Mouse (Mus musculus): ENCODE results near the gene Mapk7. TPM values are rescaled to one million over a fixed set of nuclear protein-coding genes. Genes with fewer than 3 reads are reported as not detected.
A peak's percentile ranks its signal among the peaks of the same experiment; 100 is the strongest.

The Mapk7 gene
- polyA plus RNA-seq, 2 experiments = 55.9 to 98.7 TPM

DNA sequence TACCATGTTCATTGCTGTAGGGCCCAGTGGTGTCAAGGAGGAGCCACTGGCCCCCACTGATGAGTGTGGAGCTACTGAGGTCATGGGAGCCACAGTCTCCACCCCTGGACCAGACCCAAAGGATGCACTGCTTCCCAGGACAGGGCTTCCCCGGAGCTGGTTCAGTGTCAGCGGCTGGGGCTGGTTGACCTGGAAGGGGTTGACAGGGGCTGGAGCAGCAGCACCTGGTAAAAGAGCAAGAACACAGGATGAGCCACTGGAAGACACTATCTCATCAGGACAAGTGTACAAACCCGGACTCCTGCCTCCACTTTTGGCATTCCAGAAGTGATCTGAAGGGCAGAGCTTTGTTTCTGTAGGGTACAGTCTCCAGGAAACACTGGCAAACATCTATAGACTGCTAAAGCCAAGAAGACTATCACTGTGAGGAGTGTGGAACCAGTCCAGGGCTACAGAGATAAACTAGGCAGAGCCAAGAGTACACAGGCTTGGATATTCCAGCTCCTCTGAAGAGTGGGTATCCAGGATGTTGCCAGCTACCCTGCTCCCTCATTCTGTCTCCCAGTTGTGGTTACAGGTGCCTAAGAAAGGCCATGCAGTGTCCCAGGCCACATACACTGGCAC, 25.4 kb upstream of the Mapk7 start:
- TF ChIP-seq POLR2A (IDR thresholded peaks at IDR 0.05; ENCODE audit: borderline replicate concordance, extremely low read depth, insufficient read depth, insufficient read length) = no peak
- H3K27me3 ChIP-seq (ENCODE audit: control insufficient read depth, insufficient read depth, low read length) = no peaks in the 10 kb centered on the region
- no peak overlapping the region for H3K9ac ChIP-seq (ENCODE audit: low read depth, low read length, severe bottlenecking)
- H3K36me3 ChIP-seq (ENCODE audit: control insufficient read depth, insufficient read depth, low read length) = peaks cover 69% of the 10 kb centered on the region
- no peak overlapping the region for H3K27ac ChIP-seq (replicated peaks; ENCODE audit: low read depth, low read length)
- no peaks in the 10 kb centered on the region for H3K4me1 ChIP-seq (ENCODE audit: control insufficient read depth, insufficient read depth, low read length)
- no peak for ATAC-seq (ENCODE audit: low FRiP score, low read depth)
- H3K4me2 ChIP-seq (replicated peaks; ENCODE audit: low read depth, low read length, severe bottlenecking) = no peak overlapping the region
- H3K9me3 ChIP-seq (ENCODE audit: control insufficient read depth, low read length) = no peaks in the 10 kb centered on the region
- 92% methylated on average over 3 of the region's 3 CpGs for WGBS
- H3K4me3 ChIP-seq (replicated peaks; ENCODE audit: low read length) = no peak overlapping the region
- DNase-seq (ENCODE audit: low spot score) = no peak

DNA sequence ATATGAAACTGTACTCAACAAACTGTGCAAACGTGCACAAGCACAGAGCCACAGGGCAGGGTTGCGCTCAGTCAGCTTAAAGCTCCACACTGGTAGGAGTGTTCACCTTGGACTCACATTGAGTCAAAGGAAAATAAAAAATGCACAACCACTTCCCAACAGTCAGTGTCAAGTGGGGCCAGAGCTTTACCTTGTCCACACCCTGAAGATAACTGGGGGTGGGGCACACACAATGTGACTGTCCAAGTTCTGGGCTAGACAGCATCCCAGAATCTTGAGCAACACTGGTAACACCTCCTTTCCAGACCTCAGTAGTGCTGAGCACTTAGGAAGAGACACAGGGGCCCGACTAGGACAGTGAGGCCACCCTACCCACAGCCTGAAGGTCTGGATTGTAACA, 24.7 kb upstream of the Mapk7 start:
- no peak for TF ChIP-seq POLR2A (IDR thresholded peaks at IDR 0.05; ENCODE audit: borderline replicate concordance, extremely low read depth, insufficient read depth, insufficient read length)
- Histone ChIP-seq H3K27ac (replicated peaks; ENCODE audit: low read depth, low read length) (no peak overlapping the region), H3K27me3 (ENCODE audit: control insufficient read depth, insufficient read depth, low read length) (no peaks in the 10 kb centered on the region), H3K4me1 (ENCODE audit: control insufficient read depth, insufficient read depth, low read length) (no peaks in the 10 kb centered on the region), H3K9ac (ENCODE audit: low read depth, low read length, severe bottlenecking) (no peak overlapping the region), H3K4me3 (replicated peaks; ENCODE audit: low read length) (no peak overlapping the region), H3K36me3 (ENCODE audit: control insufficient read depth, insufficient read depth, low read length) (peaks cover 70% of the 10 kb centered on the region), H3K4me2 (replicated peaks; ENCODE audit: low read depth, low read length, severe bottlenecking) (no peak overlapping the region), H3K9me3 (ENCODE audit: control insufficient read depth, low read length) (no peaks in the 10 kb centered on the region)
- WGBS = 96% methylated on average over 3 of the region's 3 CpGs
- ATAC-seq (ENCODE audit: low FRiP score, low read depth) (no peak), DNase-seq (ENCODE audit: low spot score) (no peak)

DNA sequence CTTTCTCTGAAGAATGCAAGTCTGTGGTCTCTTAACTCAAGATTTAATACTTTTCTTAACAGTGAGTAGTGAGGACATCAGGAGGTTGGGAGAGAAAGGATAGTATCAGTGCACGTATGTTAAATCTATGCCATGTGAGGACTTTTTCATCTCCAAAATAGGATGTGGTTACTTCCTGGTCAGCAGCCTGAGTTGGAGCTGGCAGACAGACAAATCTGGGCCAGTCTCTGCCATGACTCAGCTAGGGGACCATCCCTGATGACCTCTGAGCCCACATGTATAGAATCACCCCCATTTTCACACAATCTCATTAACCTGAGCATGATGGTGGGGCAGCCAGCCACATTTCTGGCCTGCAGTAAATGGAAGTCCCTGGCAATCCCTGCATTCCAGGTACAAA, 23.8 kb upstream of the Mapk7 start:
- 79% methylated on average over 1 of the region's 1 CpGs for WGBS
- no peak overlapping the region for H3K27ac ChIP-seq (replicated peaks; ENCODE audit: low read depth, low read length)
- H3K9ac ChIP-seq (ENCODE audit: low read depth, low read length, severe bottlenecking) = no peak overlapping the region
- H3K36me3 ChIP-seq (ENCODE audit: control insufficient read depth, insufficient read depth, low read length) = peaks cover 73% of the 10 kb centered on the region
- H3K9me3 ChIP-seq (ENCODE audit: control insufficient read depth, low read length) = no peaks in the 10 kb centered on the region
- H3K4me2 ChIP-seq (replicated peaks; ENCODE audit: low read depth, low read length, severe bottlenecking) = no peak overlapping the region
- no peak for TF ChIP-seq POLR2A (IDR thresholded peaks at IDR 0.05; ENCODE audit: borderline replicate concordance, extremely low read depth, insufficient read depth, insufficient read length)
- H3K4me1 ChIP-seq (ENCODE audit: control insufficient read depth, insufficient read depth, low read length) = no peaks in the 10 kb centered on the region
- ATAC-seq (ENCODE audit: low FRiP score, low read depth) (no peak), DNase-seq (ENCODE audit: low spot score) (no peak)
- H3K27me3 ChIP-seq (ENCODE audit: control insufficient read depth, insufficient read depth, low read length) = no peaks in the 10 kb centered on the region
- no peak overlapping the region for H3K4me3 ChIP-seq (replicated peaks; ENCODE audit: low read length)

DNA sequence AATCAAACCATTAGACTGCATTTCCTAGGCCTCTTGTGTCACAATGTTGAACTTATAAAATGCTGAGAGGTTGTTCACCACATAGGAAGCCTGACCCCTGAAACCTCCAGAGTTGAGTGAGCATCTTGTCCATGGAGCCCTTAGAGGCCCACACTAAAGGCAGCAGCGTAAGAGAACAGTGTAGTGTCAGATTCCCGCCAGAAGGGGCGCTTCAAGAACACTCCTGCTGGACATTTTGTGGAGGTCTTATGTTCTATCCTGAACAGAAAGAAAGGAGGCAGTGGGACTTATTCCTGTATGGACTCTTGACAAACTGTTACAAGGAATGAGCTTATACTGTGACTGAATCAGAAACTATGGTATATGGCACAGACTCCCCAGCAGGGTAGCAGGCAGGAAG, 20.7 kb upstream of the Mapk7 start:
- ATAC-seq (ENCODE audit: low FRiP score, low read depth) (no peak), DNase-seq (ENCODE audit: low spot score) (peak; percentile 23)
- H3K9me3 ChIP-seq (ENCODE audit: control insufficient read depth, low read length) = no peaks in the 10 kb centered on the region
- H3K27me3 ChIP-seq (ENCODE audit: control insufficient read depth, insufficient read depth, low read length) = no peaks in the 10 kb centered on the region
- no peak overlapping the region for H3K27ac ChIP-seq (replicated peaks; ENCODE audit: low read depth, low read length)
- 40% methylated on average over 3 of the region's 3 CpGs for WGBS
- H3K9ac ChIP-seq (ENCODE audit: low read depth, low read length, severe bottlenecking) = no peak overlapping the region
- H3K4me2 ChIP-seq (replicated peaks; ENCODE audit: low read depth, low read length, severe bottlenecking) = no peak overlapping the region
- peaks cover 52% of the 10 kb centered on the region for H3K36me3 ChIP-seq (ENCODE audit: control insufficient read depth, insufficient read depth, low read length)
- no peak overlapping the region for H3K4me3 ChIP-seq (replicated peaks; ENCODE audit: low read length)
- TF ChIP-seq POLR2A (IDR thresholded peaks at IDR 0.05; ENCODE audit: borderline replicate concordance, extremely low read depth, insufficient read depth, insufficient read length) = no peak
- no peaks in the 10 kb centered on the region for H3K4me1 ChIP-seq (ENCODE audit: control insufficient read depth, insufficient read depth, low read length)

DNA sequence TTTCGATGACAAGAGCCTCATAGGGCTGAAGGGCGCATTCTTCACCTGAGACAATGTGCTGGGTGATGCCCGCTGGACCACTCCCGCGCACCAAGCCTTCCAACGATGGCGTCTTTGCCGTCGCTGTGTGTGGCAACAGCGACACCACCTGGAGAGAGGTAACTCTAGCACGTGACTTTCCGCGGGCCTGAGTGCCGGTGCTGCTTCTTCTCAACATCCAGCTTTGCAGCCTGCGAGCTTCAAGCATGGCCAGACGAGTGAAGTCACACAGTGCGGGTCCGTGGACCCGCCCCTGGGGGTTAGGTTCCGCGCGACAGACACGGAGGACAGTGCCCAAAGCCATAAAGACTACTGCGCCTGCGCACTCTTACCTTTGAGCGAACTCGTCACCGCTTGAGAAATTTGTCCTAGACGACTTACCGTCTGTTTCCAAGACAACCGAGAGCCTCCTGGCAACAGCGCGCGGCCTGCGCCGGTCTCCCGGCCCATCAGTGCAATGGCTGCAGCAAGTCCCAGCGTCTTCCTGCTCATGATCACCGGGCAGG, 10.6 kb upstream of the Mapk7 start, which contains the start of gene B9d1:
Gene B9d1, plus strand, starts transcription at position 432 of the 545 bp plus-strand sequence.
- peak; percentile 97 for DNase-seq (ENCODE audit: low spot score)
- TF ChIP-seq POLR2A (IDR thresholded peaks at IDR 0.05; ENCODE audit: borderline replicate concordance, extremely low read depth, insufficient read depth, insufficient read length) = no peak
- Histone ChIP-seq H3K9me3 (ENCODE audit: control insufficient read depth, low read length) (no peaks in the 10 kb centered on the region), H3K27ac (replicated peaks; ENCODE audit: low read depth, low read length) (peak within 1 kb of the TSS; percentile 78), H3K27me3 (ENCODE audit: control insufficient read depth, insufficient read depth, low read length) (no peaks in the 10 kb centered on the region), H3K36me3 (ENCODE audit: control insufficient read depth, insufficient read depth, low read length) (no peaks in the 10 kb centered on the region), H3K4me2 (replicated peaks; ENCODE audit: low read depth, low read length, severe bottlenecking) (peak within 1 kb of the TSS; percentile 77), H3K4me3 (replicated peaks; ENCODE audit: low read length) (peak within 1 kb of the TSS; percentile 61), H3K9ac (ENCODE audit: low read depth, low read length, severe bottlenecking) (peak within 1 kb of the TSS; percentile 71), H3K4me1 (ENCODE audit: control insufficient read depth, insufficient read depth, low read length) (peaks cover 22% of the 10 kb centered on the region)
- 1% methylated on average over 39 of the region's 39 CpGs for WGBS
- peak; percentile 89 for ATAC-seq (ENCODE audit: low FRiP score, low read depth)

Data from limb, embryonic 14.5 days (tissue).